Mouse (Mus musculus) thymus, adult 2 months (tissue): Measurements from ENCODE around the gene Kif17.

Experiments used
- CTCF ChIP-seq: fragments of 200-500 bp; IDR thresholded peaks from 2 replicates; pipeline ENCODE4 v1.5.1; 2012; ENCODE audit warnings: mild to moderate bottlenecking, control low read depth, low read length, moderate library complexity, borderline replicate concordance; ENCODE audit not compliant: control insufficient read depth, poor library complexity, insufficient read depth; ENCODE audit errors: extremely low read depth
- POLR2A ChIP-seq: fragments of 200-500 bp; IDR thresholded peaks from 2 replicates; pipeline ENCODE4 v1.6.1; 2012; ENCODE audit warnings: mild to moderate bottlenecking, low read length, control low read depth, moderate library complexity; ENCODE audit not compliant: control insufficient read depth, poor library complexity, insufficient read depth; ENCODE audit errors: extremely low read depth

DNA sequence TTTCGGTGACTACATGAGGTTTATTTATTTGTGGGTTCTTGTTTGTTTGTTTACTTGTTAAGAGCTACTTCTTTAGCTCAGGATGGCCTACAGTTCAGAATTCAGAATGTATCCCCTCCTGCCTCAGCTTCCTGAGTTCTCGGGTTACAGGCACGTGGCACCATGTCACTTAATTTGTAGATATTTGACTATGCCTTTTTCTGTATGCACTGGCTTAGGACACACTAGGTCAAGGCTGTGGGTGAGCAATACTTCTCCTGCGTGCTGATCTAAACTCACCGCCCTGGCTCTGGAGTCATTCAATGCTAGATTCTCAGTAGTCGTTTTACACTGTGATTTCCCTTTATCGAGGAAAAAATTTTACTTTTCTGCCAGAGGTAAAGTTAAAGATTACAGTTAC, 29.5 kb upstream of the Kif17 start:
- TF ChIP-seq CTCF (no peak), POLR2A (no peak)
